Mouse (Mus musculus) lung, adult 2 months (tissue): ENCODE results near the gene Lrrc27. TPM values are rescaled to one million over a fixed set of nuclear protein-coding genes. Genes with fewer than 3 reads are reported as not detected.

ENCODE experiments used
- DNase-seq: peaks from one replicate; pipeline ENCODE4 v3.0.0; 2022
- H3K4me1 ChIP-seq: fragments of 200-500 bp; 2 replicates; pipeline ENCODE4 v1.6.1; 2011; ENCODE audit warnings: low read length; ENCODE audit not compliant: control insufficient read depth, insufficient read depth
- H3K4me3 ChIP-seq: fragments of 200-500 bp; replicated peaks from 2 replicates; pipeline ENCODE3; 2011; ENCODE audit warnings: low read depth, mild to moderate bottlenecking, control low read depth, low read length; ENCODE audit errors: extremely low read depth
- CTCF ChIP-seq: fragments of 200-500 bp; IDR thresholded peaks from 2 replicates; pipeline ENCODE4 v1.5.1; 2011; ENCODE audit warnings: mild to moderate bottlenecking, low read length, control low read depth; ENCODE audit not compliant: insufficient read depth
- POLR2A ChIP-seq: fragments of 200-500 bp; IDR thresholded peaks from 2 replicates; pipeline ENCODE4 v1.6.1; 2011; ENCODE audit warnings: low read depth, mild to moderate bottlenecking, control low read depth, low read length, borderline replicate concordance; ENCODE audit errors: extremely low read depth
- WGBS: fragments of 180-500 bp; shearing (Covaris S2); methylation state at CpG from one replicate; pipeline ENCODE4 v1.1.7; 2018; 5-methylcytosine and 5-hydroxymethylcytosine counted together
- polyA plus RNA-seq: library from polyadenylated mRNA; depleted of rRNA; stranded (reverse); fragments of >200 nt; gene quantifications from 2 replicates; pipeline ENCODE4 v1.2.3, GENCODE M21; 2012

The Lrrc27 gene
- polyA plus RNA-seq, 1 experiment = 6.9 TPM

GRCm38 (mm10) chr7:139219486-139219885, 6.7 kb downstream of the Lrrc27 start:
- H3K4me3 ChIP-seq = no peak overlapping the region
- TF ChIP-seq CTCF = no peak
- no peak for TF ChIP-seq POLR2A
- DNase-seq = peak; percentile 2
- no peaks in the 10 kb centered on the region; the same call in 1 of the 2 replicates for H3K4me1 ChIP-seq
- WGBS = 70% methylated on average over 5 of the region's 5 CpGs

DNA sequence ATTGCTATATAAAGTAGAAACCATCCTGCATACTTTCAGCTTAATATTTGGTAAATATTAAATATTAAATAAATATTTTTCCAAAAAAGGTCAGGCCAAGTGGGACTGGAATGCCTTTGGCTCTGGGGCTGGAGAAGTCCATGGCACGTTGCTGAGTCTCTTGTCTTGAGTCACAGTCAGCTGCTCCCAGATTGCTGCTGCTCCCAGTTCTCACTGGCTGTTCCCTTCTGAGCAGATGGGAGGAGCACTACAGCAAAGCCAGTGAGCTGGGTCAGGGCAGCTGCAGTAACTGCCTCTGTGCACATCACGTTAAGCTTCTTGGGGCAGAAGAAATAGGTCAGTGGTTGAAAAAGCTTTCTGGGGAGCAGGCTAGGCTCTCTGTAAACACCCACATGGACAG, 7.5 kb downstream of the Lrrc27 start:
- peak; percentile 6 for DNase-seq
- H3K4me3 ChIP-seq = no peak overlapping the region
- TF ChIP-seq CTCF = no peak
- no peak for TF ChIP-seq POLR2A
- 42% methylated on average over 2 of the region's 2 CpGs for WGBS
- peaks cover 5% of the 10 kb centered on the region for H3K4me1 ChIP-seq

- 73% methylated on average over 5 of the region's 5 CpGs for WGBS
- Histone ChIP-seq H3K4me3 (no peak overlapping the region), H3K4me1 (peaks cover 5% of the 10 kb centered on the region)
- no peak for TF ChIP-seq CTCF
- no peak for DNase-seq
Observed at GRCm38 (mm10) chr7:139221072-139221471, 8.3 kb downstream of the Lrrc27 start.

GRCm38 (mm10) chr7:139221856-139222255, 9.1 kb downstream of the Lrrc27 start:
- no peak overlapping the region for H3K4me3 ChIP-seq
- H3K4me1 ChIP-seq = peaks cover 5% of the 10 kb centered on the region
- no peak for DNase-seq
- WGBS = 93% methylated on average over 2 of the region's 2 CpGs
- no peak for TF ChIP-seq POLR2A
- no peak for TF ChIP-seq CTCF

DNA sequence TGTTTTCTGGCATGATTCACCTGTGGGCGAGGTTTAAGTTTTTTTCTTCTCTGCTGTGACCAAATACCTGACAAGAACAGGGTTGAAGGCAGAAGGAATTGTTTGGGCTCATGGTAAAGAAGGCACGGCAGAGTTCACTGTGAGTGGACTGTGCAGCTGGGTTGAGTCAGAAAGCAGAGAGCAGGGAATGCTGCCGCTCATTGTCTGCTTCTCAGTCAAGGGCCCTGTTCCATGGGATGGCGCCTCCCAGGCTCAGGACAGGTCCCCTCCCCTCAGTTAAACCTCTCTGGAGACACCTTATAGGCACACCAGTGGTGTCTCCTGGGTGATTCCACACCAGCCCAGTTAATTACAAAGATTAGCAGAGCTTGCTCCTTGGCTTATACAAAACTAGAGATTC, 9.6 kb downstream of the Lrrc27 start:
- TF ChIP-seq POLR2A (no peak), CTCF (no peak)
- DNase-seq = no peak
- H3K4me1 ChIP-seq = peaks cover 5% of the 10 kb centered on the region
- H3K4me3 ChIP-seq = no peak overlapping the region
- WGBS = 90% methylated on average over 4 of the region's 4 CpGs

DNA sequence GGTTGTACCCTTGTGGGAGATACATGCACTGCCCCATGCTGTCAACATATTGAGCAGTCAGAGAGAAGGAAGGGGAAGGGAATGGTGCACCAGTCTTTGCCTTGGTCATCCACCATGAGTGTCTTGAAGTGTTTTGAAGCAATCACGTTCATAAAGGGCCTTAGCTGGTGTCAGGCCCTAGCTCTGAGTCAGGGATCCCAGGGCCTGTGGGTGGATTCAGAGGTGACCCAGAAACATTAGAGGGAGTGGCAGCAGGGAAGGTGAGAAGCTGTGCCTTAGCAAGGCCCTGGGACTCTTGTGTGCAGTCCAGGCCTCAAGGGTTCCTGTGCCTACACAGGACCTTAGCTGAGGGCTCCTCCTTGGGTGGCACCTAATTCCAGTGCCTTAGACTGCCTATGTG, 11.3 kb downstream of the Lrrc27 start:
- no peak overlapping the region for H3K4me3 ChIP-seq
- peak; percentile 1 for DNase-seq
- no peak for TF ChIP-seq CTCF
- no peak for TF ChIP-seq POLR2A
- 54% methylated on average over 1 of the region's 1 CpGs for WGBS
- peaks cover 12% of the 10 kb centered on the region for H3K4me1 ChIP-seq

- DNase-seq = no peak
- WGBS = 31% methylated on average over 8 of the region's 8 CpGs
- no peak overlapping the region for H3K4me3 ChIP-seq
- TF ChIP-seq POLR2A (no peak), CTCF (no peak)
- peaks cover 16% of the 10 kb centered on the region for H3K4me1 ChIP-seq
Observed at GRCm38 (mm10) chr7:139224725-139225124, 11.9 kb downstream of the Lrrc27 start.

DNA sequence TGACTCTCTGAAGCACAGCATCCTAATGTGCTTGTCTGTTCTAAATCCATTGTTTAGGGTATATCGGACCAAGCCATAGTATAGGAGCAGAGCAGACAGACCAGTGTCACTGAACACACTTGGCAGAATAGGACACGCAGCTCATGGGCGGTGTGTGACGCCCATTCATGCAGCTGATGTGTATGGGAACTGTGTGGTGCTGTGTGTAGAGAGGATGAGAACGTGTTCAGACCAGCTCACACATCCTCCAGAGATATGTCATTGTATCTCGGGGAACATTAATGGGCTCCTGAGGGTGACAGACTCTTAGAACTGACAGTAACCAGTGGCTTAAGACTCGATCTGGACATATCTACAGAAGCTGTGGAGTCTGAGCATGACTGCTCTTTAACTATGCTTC, 13.6 kb downstream of the Lrrc27 start:
- peaks cover 16% of the 10 kb centered on the region for H3K4me1 ChIP-seq
- no peak for DNase-seq
- TF ChIP-seq POLR2A (no peak), CTCF (no peak)
- H3K4me3 ChIP-seq = no peak overlapping the region
- 91% methylated on average over 7 of the region's 7 CpGs for WGBS

GRCm38 (mm10) chr7:139228447-139229171, 15.8 kb downstream of the Lrrc27 start:
- WGBS = 29% methylated on average over 6 of the region's 6 CpGs
- DNase-seq = no peak
- Histone ChIP-seq H3K4me1 (peaks cover 16% of the 10 kb centered on the region), H3K4me3 (no peak overlapping the region)
- TF ChIP-seq CTCF = no peak
- no peak for TF ChIP-seq POLR2A

- WGBS = 73% methylated on average over 5 of the region's 5 CpGs
- TF ChIP-seq CTCF (no peak), POLR2A (no peak)
- DNase-seq = no peak
- H3K4me1 ChIP-seq = peaks cover 21% of the 10 kb centered on the region
- no peak overlapping the region for H3K4me3 ChIP-seq
Observed at GRCm38 (mm10) chr7:139229837-139230236, 17.0 kb downstream of the Lrrc27 start.

DNA sequence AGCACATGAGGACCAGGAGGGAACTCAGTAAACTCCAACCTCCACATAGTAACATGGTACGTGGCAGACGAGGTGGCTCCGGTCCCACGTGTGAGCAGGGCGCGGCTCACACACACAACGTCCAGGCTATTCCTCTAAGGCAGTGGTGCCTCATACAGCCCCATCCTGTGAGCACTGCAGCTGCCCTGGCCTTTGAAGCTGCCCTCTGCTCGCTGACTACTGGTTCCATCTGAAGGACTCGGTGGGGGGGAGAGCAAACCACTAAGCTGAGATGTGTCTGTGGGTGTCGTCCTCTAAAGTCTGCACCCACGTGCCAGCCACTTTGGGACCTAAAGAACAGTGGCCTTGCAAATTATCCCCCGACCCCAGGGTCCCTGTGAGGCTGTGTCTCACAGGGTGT, 17.5 kb downstream of the Lrrc27 start:
- peaks cover 17% of the 10 kb centered on the region for H3K4me1 ChIP-seq
- 77% methylated on average over 12 of the region's 12 CpGs for WGBS
- no peak overlapping the region for H3K4me3 ChIP-seq
- no peak for DNase-seq
- TF ChIP-seq CTCF = no peak
- no peak for TF ChIP-seq POLR2A
